Mouse (Mus musculus): Measurements from ENCODE around the gene Chrne. TPM values are rescaled to one million over a fixed set of nuclear protein-coding genes. Genes with fewer than 3 reads are reported as not detected.

Gene Chrne
- total RNA-seq, 2 experiments from 2014 or later: not detected

GRCm38 (mm10) chr11:70628431-70628830 lies 9.4 kb upstream of the Chrne start:
- DNase-seq: no peak

- DNase-seq: no peak
These were observed 7.9 kb upstream of the Chrne start for GRCm38 (mm10) chr11:70626877-70627276.

- peak in 1 of 2 experiments; percentile 66 for DNase-seq
These were observed 6.5 kb upstream of the Chrne start for GRCm38 (mm10) chr11:70625473-70625872.

- DNase-seq: no peak
These were observed 4.2 kb upstream of the Chrne start for GRCm38 (mm10) chr11:70623053-70623742.

GRCm38 (mm10) chr11:70621972-70622814 lies 3.2 kb upstream of the Chrne start:
- DNase-seq: peak in 1 of 2 experiments; percentile 27

- no peak for DNase-seq
These were observed 3.4 kb downstream of the Chrne start, which contains the start of gene 4930544D05Rik for GRCm38 (mm10) chr11:70615516-70616093. Gene 4930544D05Rik (plus strand): TSS chr11:70615848.

GRCm38 (mm10) chr11:70615074-70615473 lies 3.9 kb downstream of the Chrne start:
- peak; percentile 77 to 83 for DNase-seq

DNA sequence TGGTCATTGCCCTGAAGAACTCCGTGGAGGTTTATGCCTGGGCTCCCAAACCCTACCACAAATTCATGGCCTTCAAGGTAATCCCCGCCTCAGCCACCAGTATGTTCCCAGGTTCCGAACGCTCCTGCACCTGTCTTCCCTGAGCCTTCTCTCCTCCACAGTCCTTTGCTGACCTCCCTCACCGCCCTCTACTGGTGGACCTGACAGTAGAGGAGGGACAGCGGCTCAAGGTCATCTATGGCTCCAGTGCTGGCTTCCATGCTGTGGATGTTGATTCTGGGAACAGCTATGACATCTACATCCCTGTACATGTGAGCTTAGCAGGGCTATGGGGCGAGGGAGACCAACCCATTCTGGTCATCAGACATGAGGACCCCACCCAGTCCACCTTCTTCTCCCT lies 6.5 kb downstream of the Chrne start:
- no peak for DNase-seq

DNA sequence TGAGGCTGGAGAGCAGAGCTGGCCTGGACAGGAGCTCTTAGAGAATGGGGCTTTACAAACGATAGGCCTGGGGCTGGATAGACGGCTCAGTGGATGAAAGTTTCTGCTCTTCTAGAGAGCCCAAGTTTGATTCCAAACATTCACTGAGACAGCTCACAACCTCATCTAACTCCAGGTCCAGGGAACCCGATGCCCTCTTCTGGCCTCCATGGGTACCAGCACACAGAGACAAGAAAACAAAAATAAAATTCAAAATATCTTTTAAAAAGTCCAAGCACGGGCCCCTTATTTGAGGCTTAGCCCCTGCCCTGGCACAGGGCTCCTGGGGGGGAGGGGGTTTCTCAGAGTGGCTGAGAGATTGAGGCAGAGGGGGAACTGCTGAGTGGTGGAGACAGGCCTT lies 8.3 kb downstream of the Chrne start:
- no peak for DNase-seq

DNA sequence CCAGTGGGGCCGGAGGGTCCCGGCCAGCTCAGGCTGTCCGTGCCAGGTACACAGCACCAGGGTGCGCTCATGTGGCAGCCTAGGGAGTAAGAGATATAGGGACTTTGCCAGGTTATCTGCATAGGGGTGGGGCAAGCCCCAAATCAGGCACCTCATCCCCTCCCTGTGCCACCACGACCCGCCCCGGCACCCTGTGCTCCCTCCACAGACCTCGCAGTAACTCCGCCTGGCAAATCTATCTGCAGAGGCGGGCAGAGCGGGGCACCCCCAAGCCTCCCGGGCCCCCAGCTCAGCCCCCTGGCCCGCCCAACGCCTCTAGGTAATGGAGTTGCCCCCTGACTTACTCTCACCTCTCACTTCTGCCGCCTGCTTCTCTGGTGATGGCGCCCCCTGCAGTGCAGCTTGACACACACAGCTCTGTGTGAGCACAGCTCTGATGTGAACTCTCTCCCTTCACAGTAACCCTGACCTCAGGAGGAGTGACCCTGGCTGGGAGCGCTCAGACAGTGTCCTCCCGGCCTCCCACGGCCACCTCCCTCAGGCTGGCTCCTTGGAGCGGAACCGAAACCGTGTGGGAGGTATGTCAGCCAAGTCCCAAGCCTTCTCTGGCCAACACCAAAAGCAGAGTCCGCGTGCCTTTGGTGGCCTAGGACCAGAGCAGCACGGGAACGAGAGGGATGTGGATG lies 10.5 kb downstream of the Chrne start:
- DNase-seq: no peak

GRCm38 (mm10) chr11:70607611-70608010 lies 11.4 kb downstream of the Chrne start:
- no peak for DNase-seq

- no peak for DNase-seq
These were observed 12.3 kb downstream of the Chrne start for GRCm38 (mm10) chr11:70606717-70607116.

DNA sequence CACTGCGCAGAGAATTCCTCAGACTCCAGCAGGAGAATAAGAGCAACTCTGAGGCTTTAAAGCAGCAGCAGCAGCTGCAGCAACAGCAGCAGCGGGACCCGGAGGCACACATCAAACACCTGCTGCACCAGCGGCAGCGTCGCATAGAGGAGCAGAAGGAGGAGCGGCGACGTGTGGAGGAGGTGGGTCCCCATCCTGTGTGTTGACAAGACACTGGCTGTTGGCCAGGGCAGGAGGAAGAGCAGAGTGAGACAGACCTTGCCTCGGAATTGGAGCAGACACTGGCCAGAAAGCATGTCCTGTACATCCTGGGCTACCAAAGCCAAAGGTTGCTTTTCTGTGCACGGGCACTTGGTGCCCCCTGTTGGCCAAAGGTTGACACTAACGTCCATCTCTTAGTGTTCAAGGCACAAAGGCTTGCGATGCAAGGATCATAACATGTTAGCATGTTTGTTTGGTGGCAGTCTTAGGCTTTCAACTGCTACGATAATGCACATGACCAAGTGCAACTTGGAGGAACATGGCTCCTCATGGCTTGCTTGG lies 13.9 kb downstream of the Chrne start:
- DNase-seq: peak; percentile 78 to 88

DNA sequence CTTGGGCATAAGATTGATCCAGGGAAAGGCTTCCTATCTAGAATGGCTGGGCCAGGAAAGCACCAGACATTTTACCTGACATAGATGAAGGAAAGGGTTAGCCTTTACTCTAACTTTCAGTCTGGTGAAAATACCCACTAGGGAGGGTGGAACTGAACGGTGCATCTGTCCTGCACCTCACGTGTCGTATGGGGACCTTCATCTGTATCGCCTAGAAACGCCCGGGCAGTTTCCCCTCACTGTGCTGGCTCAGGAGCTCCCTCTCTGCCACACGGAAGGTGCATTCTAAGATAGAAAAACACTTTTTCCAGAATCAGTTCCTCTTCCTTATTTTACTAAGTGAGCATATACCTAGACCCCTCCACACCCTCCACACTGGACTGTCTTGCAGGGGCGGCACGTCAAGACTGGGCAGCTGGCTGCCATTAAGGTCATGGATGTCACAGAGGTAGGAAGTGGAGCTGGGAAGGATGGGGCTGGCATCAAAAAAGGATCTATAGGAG lies 20.5 kb downstream of the Chrne start:
- no peak for DNase-seq

GRCm38 (mm10) chr11:70597301-70597700 lies 21.7 kb downstream of the Chrne start:
- no peak for DNase-seq

- DNase-seq: no peak
These were observed 22.9 kb downstream of the Chrne start for GRCm38 (mm10) chr11:70596094-70596493.

- peak in 1 of 2 experiments; percentile 60 for DNase-seq
These were observed 23.4 kb downstream of the Chrne start for GRCm38 (mm10) chr11:70595638-70596037.

DNA sequence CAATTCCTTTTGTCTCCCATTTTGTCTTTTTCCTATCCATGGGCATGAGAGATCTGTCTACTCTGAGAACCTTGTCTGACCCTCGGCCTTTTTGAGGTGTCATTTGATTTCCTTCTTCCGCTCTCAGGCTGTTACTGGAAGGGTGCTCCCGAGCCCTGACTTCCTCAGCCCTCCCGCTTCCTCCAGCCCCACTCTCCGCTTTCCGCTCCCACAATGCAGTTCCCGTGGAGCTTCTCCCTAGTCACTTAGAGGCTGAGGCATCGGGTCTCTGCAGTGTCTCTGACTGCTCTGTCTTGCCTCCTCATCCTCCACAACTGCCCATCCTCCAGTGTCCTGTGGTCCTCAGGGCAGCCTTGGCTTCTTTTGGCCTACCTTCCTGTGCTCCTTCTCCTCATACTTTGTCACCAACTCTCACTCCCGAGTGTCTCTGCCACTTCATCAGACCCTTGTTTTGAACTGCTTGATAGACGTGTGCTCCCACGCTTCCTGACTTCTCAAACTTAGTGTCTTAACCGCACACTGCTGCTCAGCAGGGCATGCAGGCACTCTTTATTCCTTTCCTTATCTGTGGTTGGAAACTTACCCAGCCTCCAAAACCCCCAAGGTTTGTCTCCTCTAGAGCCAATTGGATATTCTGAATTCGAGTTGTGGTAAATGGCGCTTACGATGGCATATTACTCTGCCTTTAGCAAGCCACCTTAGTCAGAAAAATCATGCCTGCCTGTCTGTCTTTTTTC lies 24.6 kb downstream of the Chrne start:
- DNase-seq: peak; percentile 50 to 80

DNA sequence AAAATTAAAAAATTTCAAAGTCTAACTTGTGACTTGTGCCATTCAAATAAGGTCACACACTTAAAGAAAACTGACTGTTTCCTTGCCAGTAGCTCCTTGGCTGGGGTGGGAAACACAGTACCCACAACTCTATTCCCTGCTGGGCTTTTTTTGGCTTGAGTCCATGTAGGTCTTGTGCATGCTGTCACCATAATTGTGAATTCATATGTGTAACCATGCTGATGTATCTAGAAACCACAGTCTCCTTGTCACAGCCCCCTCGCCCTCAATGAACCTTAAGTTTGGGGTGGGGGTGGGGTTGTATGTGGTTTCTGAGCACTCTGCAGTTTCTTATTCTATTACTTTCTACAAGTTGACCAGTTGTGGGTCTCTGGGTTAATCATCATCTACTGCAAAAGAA lies 27.3 kb downstream of the Chrne start:
- DNase-seq: no peak

GRCm38 (mm10) chr11:70586954-70587353 lies 32.1 kb downstream of the Chrne start:
- peak in 1 of 2 experiments; percentile 29 for DNase-seq

DNA sequence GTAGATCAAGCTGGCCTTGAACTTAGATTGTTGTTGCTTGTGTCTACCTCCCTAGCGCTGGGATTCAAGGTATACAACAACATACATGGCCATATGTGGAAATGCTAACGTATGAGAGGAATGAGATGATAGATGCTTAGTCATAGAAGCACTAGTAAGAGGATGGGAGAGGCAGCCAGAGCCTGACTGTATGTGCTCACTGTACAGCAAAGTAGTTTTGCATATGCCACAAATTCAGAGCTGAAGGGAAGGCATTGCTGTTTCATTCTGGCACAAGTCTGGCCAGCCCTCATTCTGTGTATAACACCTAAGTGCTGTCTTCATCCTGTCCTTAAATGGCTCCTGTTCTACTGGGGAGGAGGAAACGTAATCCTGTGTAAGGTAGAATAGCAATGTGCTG lies 32.8 kb downstream of the Chrne start:
- no peak for DNase-seq
